Comparison of ENCODE assay signal across 22 mouse cellular contexts in the genomic region with DNA sequence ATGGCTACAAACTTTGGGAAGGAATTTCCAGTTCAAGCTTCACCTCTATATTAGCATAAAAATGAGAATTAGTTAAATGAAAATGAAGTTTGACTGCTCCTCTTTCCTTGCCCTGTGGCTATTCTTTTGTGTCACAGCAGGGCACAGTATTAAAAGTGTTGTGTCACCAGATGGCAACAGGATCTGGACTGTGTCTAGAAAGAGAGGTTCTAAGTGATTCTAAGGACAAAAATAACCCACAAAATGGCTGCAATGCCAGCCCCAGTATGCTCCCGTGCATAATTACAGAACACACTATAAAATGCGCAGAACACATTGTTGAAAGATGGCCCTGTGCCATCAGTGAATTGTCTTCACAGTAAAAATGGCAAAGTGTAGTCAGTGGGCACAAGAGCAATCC.
DNase-seq lines count a peak whose midpoint lies in the region; TF ChIP-seq lines count a peak whose summit lies in the region.
"Had no signal": no experiment of that assay in that cellular context is flagged by ENCODE, and none has a peak within 500 bp of the region (broad histone marks: within the 10 kb centered on the region; RNA-seq: fewer than 3 reads in every experiment).

No protein-coding gene starts in this region.

- 6% methylated on average over 2 of the region's 2 CpGs for WGBS in cerebellum, adult 2 months

- H3K4me1 ChIP-seq in cerebellum, adult 2 months (ENCODE audit: control insufficient read depth, insufficient read depth, low read length), result no peaks in the 10 kb centered on the region; the same call in 1 of the 2 replicates
- H3K4me1 ChIP-seq: hindbrain, embryonic 15.5 days; intestine, embryonic 15.5 days; megakaryocyte, embryonic 14.5 days; midbrain, embryonic 15.5 days; neural tube, embryonic 15.5 days had no signal

- H3K27ac ChIP-seq in cerebellum, adult 2 months (ENCODE audit: insufficient read depth, low read length), result no peak overlapping the region
- H3K27ac ChIP-seq: heart, adult 2 months; hindbrain, embryonic 15.5 days; intestine, embryonic 15.5 days; midbrain, embryonic 15.5 days; neural tube, embryonic 15.5 days; stomach, postnatal 0 days had no signal

- no peaks in the 10 kb centered on the region for H3K27me3 ChIP-seq in cerebellum, adult 2 months (ENCODE audit: control insufficient read depth, insufficient read depth, low read length)
- H3K27me3 ChIP-seq: hindbrain, embryonic 15.5 days; intestine, embryonic 15.5 days; megakaryocyte, embryonic 14.5 days; midbrain, embryonic 15.5 days; neural tube, embryonic 15.5 days had no signal

- DNase-seq in ES-CJ7 (ENCODE audit: low read depth, low spot score) (peak; percentile 51), R1 (ENCODE audit: low read depth, low spot score) (peak; percentile 56)
- DNase-seq in cerebellum, adult 2 months, result peak; percentile 54 to 83
- DNase-seq in cerebellum, postnatal 36 days, result peak; percentile 43 to 58
- DNase-seq in ovary, postnatal 36 days (ENCODE audit: low spot score), result no peak
- DNase-seq in gastrocnemius, postnatal 4 days (ENCODE audit: low spot score in 2 of 2), result no peak
- DNase-seq in adrenal gland, postnatal 4 days (ENCODE audit: low spot score in 2 of 2), result no peak
- DNase-seq: adrenal gland, postnatal 36 days; heart, adult 2 months; heart, postnatal 36 days; kidney, adult 9 months; kidney, postnatal 36 days; lung, adult 18-20 months; lung, postnatal 14 days; right cerebral cortex, postnatal 4 days had no signal

- H3K4me3 ChIP-seq in cerebellum, adult 2 months (replicated peaks; ENCODE audit: insufficient read depth, low read depth, low read length), result no peak overlapping the region
- H3K4me3 ChIP-seq: heart, adult 2 months; hindbrain, embryonic 15.5 days; intestine, embryonic 15.5 days; megakaryocyte, embryonic 14.5 days; midbrain, embryonic 15.5 days; myocyte; neural tube, embryonic 15.5 days had no signal

- TF ChIP-seq POLR2A in cerebellum, adult 2 months (IDR thresholded peaks at IDR 0.05; ENCODE audit: borderline replicate concordance, insufficient read depth, low read length), result no peak

- TF ChIP-seq CTCF in cerebellum, adult 2 months (IDR thresholded peaks at IDR 0.05; ENCODE audit: borderline replicate concordance, insufficient read depth, low read depth, low read length), result no peak

Comparison
In these comparisons a context has a peak if more than half of its experiments do, and no peak if none do; other contexts are left out.
1. DNase-seq: peak in ES-CJ7 (single experiment), R1 (single experiment), cerebellum, adult 2 months (2 of 2) and cerebellum, postnatal 36 days (2 of 2); none in ovary, postnatal 36 days (single experiment), gastrocnemius, postnatal 4 days (0 of 2) and adrenal gland, postnatal 4 days (0 of 2).